Mouse (Mus musculus) stomach, postnatal 0 days (tissue): ENCODE data around the gene Aldh1a1.
"Not testable (repeated sequence)": the region's sequence is repeated elsewhere in the genome, so short reads cannot be mapped to it uniquely, and the experiment has no call there.

Experiments
- CTCF ChIP-seq: IDR thresholded peaks from 2 replicates; pipeline ENCODE4 v1.5.1; 2016; ENCODE audit warnings: antibody characterized with exemption, low read depth, mild to moderate bottlenecking, moderate library complexity
- EP300 ChIP-seq: optimal IDR thresholded peaks from 2 replicates; pipeline ENCODE3; 2016; ENCODE audit warnings: antibody characterized with exemption

GRCm38 (mm10) chr19:20647496-20647895 is 155.0 kb downstream of the Aldh1a1 start:
- TF ChIP-seq CTCF, EP300: not testable (repeated sequence)
